Mouse (Mus musculus) brain, embryonic 14.5 days (tissue): ENCODE data around the gene Rhbdd1. TPM values are rescaled to one million over a fixed set of nuclear protein-coding genes. Genes with fewer than 3 reads are reported as not detected.

Experiments
- DNase-seq: peaks from one replicate; pipeline ENCODE4 v3.0.0-alpha.2; 2011; ENCODE audit warnings: low read depth
- CTCF ChIP-seq: fragments of 200-500 bp; IDR thresholded peaks from 2 replicates; pipeline ENCODE4 v1.5.1; 2012; ENCODE audit warnings: inconsistent platforms, mild to moderate bottlenecking, moderate library complexity, borderline replicate concordance; ENCODE audit not compliant: insufficient read depth, insufficient read length; ENCODE audit errors: extremely low read depth
- POLR2A ChIP-seq: fragments of 200-500 bp; IDR thresholded peaks from 2 replicates; pipeline ENCODE4 v1.6.1; 2012; ENCODE audit warnings: mild to moderate bottlenecking, inconsistent platforms, borderline replicate concordance; ENCODE audit not compliant: poor library complexity, insufficient read depth, insufficient read length, severe bottlenecking; ENCODE audit errors: extremely low read depth
- polyA plus RNA-seq: library from polyadenylated mRNA; depleted of rRNA; stranded (reverse); fragments of >200 nt; gene quantifications from 2 replicates; pipeline ENCODE4 v1.2.3, GENCODE M21; 2012

Gene Rhbdd1
- polyA plus RNA-seq, 1 experiment, result 4.5 TPM

- TF ChIP-seq POLR2A, result no peak
- no peak for TF ChIP-seq CTCF
- DNase-seq, result no peak
These were observed 98.3 kb downstream of the Rhbdd1 start for GRCm38 (mm10) chr1:82414434-82415045.

DNA sequence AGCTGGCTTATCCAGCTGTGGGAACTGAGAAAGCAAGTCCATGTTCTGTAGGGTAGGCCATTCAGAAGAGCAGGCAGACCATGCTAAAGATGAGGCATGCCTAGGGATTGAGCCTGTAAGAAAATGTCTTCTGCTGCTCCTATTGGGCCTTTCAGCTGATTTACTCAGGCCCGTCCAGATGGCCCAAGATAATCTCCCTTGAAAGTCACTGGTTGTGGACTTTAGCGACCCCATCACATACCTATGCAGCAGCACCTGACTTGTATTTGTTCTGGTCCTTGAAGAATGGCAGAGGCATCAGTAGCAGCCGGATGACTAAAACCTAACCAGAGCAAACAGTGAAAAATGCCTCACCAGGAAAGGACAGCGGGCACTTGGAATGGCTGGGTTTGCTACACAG lies 99.4 kb downstream of the Rhbdd1 start:
- no peak for TF ChIP-seq CTCF
- no peak for TF ChIP-seq POLR2A
- DNase-seq, result no peak

- TF ChIP-seq POLR2A, result no peak
- TF ChIP-seq CTCF, result no peak
- no peak for DNase-seq
These were observed 111.5 kb downstream of the Rhbdd1 start for GRCm38 (mm10) chr1:82427729-82428128.

DNA sequence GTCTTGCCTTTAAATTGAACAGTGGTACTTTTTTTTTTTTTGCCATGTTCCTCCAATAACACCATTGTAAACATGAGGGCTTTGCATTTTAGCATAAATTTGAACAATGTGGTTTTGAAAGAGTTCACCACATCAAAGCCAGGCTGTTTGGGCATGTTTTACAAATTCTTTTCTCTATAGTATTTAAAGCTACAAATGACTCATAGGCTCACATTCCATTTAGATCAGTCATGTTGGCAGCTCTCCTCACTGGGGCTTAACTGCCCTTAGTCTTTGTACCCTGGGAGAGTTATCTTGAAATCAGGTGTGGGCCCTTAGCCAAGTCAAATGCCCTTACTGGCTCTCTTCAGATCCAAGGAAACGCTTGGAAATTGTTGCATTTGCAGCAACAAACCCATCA lies 112.8 kb downstream of the Rhbdd1 start:
- TF ChIP-seq POLR2A, result no peak
- TF ChIP-seq CTCF, result no peak
- DNase-seq, result peak; percentile 90

- TF ChIP-seq POLR2A (no peak), CTCF (peak; percentile 88; the same call in 1 of the 2 replicates)
- DNase-seq, result peak; percentile 93
These were observed 116.8 kb downstream of the Rhbdd1 start for GRCm38 (mm10) chr1:82432919-82433648.

GRCm38 (mm10) chr1:82433649-82434005 lies 117.4 kb downstream of the Rhbdd1 start:
- DNase-seq, result no peak
- TF ChIP-seq POLR2A (no peak), CTCF (no peak)

DNA sequence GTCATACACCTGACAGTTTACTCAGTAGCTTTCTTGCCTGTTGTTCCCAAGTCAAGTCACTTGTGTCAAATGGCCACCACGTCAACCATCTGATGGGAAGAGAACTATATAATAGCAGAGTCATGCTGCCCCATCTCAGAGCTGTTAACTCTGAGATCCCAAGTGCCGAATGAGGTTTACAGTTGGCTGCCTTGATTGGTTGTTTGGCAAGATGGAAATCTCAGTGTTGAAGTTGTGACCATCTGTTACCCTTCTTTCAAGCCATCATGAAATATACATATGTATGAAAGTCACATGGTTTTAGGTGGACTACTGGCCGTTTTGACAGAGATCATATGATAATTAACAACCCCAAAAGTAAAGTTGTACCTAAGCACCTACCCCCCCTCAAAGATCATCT lies 121.0 kb downstream of the Rhbdd1 start:
- TF ChIP-seq CTCF (no peak), POLR2A (no peak)
- peak; percentile 79 for DNase-seq

DNA sequence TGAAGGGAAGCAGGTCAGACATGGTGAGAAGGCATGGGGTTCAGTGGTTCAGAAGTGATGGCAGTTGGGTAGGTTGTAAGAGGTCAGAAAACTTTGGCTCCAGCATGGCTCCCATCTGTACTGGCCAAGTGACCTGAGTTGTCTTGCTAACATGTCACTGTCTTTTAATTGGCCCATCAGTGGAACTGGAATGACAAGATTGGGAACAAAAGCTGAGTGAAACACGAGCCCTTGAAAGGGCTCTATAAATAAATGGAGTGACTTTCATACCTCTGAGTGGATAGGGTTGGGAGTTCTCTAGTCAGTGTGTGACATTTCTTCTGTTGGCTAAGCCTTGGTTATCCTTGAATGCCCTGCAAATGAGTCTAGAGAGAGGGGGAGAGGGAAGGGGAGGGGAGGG lies 123.9 kb downstream of the Rhbdd1 start:
- DNase-seq, result no peak
- no peak for TF ChIP-seq CTCF
- no peak for TF ChIP-seq POLR2A

DNA sequence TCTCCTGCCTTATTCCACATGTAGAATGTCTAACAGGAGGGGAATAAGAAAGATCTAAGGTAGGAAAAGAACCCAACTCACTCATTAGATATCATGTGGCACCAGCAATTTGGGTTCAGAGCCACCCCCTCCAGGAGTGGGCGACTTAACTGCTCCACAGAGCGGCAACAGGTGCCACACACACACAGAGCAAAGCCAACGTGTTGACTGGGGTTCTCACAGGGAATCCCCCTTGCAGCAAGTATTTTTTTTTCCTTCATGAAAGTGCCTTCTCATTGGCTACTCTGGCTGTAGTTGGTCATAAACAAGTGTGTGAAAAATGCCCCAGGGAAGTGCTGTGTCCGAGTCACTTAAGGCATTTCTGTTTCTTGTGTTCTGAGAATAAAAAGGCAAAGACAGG lies 127.3 kb downstream of the Rhbdd1 start:
- TF ChIP-seq CTCF, result no peak
- TF ChIP-seq POLR2A, result no peak
- no peak for DNase-seq

DNA sequence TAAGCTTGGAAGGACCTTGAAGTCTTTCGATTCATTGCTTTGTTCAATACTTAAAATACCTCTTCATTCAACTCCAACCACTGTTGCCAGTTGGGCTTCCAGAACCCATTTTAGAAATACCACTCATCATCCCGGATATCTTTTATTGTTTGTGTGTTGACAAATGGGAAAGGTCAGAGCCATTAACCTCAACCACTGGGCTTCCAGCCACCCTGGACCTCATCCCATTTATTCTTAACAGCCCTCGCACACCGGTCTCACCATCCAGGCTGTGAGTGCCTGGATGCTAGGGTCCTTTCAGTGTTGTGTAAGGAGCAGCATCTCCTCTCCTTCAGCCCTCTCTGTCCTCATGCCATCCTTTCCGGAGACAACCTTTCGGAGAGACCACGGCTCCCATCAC lies 129.8 kb downstream of the Rhbdd1 start:
- TF ChIP-seq CTCF, result no peak
- no peak for TF ChIP-seq POLR2A
- no peak for DNase-seq

- no peak for TF ChIP-seq CTCF
- no peak for TF ChIP-seq POLR2A
- DNase-seq, result no peak
These were observed 133.6 kb downstream of the Rhbdd1 start for GRCm38 (mm10) chr1:82449851-82450250.
